14 mouse cellular contexts compared by ENCODE assay signal in genomic region chr6:141395926-141396325, GRCm38 (mm10).
"Had no signal": no experiment of that assay in that cellular context is flagged by ENCODE, and none has a peak within 500 bp of the region (broad histone marks: within the 10 kb centered on the region; RNA-seq: fewer than 3 reads in every experiment).

No protein-coding gene starts in this region.

- H3K4me3 ChIP-seq: layer of hippocampus, adult 2 months; limb, embryonic 13.5 days; liver, embryonic 12.5 days; midbrain, embryonic 12.5 days; neural tube, embryonic 13.5 days had no signal

- H3K9ac ChIP-seq: limb, embryonic 13.5 days; liver, embryonic 12.5 days; midbrain, embryonic 12.5 days; neural tube, embryonic 13.5 days had no signal

- ATAC-seq: liver, embryonic 12.5 days; midbrain, embryonic 16.5 days had no signal

- H3K36me3 ChIP-seq: limb, embryonic 13.5 days; liver, embryonic 12.5 days; midbrain, embryonic 12.5 days; neural tube, embryonic 13.5 days had no signal

- H3K4me2 ChIP-seq: limb, embryonic 13.5 days; liver, embryonic 12.5 days; midbrain, embryonic 12.5 days; neural tube, embryonic 13.5 days had no signal

- DNase-seq: kidney, adult 2 months; kidney, postnatal 10 days; lung, postnatal 10 days; retina, postnatal 1 day; right cerebral cortex, postnatal 4 days; spleen, adult 18-20 months; thymus, adult 18-20 months; thymus, postnatal 14 days had no signal

- H3K4me1 ChIP-seq: limb, embryonic 13.5 days; liver, embryonic 12.5 days had no signal

- H3K9me3 ChIP-seq: limb, embryonic 13.5 days; liver, embryonic 12.5 days; midbrain, embryonic 12.5 days; neural tube, embryonic 13.5 days had no signal

- H3K27me3 ChIP-seq: limb, embryonic 13.5 days; liver, embryonic 12.5 days; midbrain, embryonic 12.5 days; neural tube, embryonic 13.5 days had no signal

- H3K27ac ChIP-seq: layer of hippocampus, adult 2 months; limb, embryonic 13.5 days; liver, embryonic 12.5 days; midbrain, embryonic 12.5 days; neural tube, embryonic 13.5 days had no signal
